8 mouse cellular contexts compared by ENCODE assay signal in the genomic region with DNA sequence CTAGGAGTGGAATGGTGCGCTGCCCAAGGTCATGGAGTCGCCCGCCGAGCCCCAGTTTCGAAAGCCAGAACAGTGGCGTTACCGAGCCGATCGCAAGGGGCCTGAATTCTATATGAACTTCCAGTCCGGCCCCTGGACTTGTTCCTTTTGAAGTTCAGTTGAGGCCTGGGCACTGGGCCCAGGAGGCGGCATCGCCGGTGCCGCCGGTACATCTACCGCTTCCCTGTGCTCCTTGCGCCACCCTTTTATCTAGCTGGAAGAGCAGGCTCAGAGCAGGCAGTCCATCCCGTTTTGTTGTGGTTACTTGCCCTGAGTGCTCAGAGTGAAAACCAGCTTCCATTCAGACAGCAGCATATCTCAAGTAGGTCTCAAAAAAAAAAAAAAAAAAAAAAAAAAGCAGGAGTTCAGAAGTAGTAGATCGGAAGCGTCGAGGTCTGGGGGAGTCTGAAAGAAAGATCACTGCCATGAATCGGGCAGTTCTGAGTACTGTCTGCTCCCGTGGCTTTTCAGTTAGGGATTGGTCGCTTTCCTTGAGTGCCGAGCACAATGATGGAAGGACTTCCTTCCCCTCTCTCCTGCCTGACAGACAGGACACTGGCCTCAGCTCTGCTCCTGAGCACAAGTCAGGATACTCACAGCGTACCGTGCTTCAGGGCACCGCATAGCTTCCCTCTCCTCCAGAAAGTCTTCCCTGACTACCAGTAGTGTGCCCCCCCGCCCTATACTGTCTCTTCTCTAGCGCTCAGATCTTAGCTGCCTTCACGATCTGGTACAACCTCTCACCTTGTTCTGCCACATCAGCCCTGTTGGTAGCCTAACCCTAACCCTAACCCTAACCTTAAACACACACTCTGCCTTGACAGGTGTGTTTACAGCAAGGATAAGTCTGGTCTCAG. TPM values are rescaled to one million over a fixed set of nuclear protein-coding genes. Genes with fewer than 3 reads are reported as not detected.
DNase-seq lines count a peak whose midpoint lies in the region; ATAC-seq and TF ChIP-seq lines count a peak whose summit lies in the region.

No protein-coding gene starts in this region.

- TF ChIP-seq CTCF in kidney, adult 2 months (conservative IDR thresholded peaks at IDR 0.05; ENCODE audit: insufficient read depth, insufficient read length, low read depth, low read length) = 0 out of 2 replicates have a peak, but pooled peaks have one; percentile 11
- no peak for TF ChIP-seq CTCF in lung, embryonic 14.5 days (IDR thresholded peaks at IDR 0.05; ENCODE audit: low read depth)

- peaks cover 4% of the 10 kb centered on the region; the same call in 1 of the 2 replicates for H3K4me1 ChIP-seq in kidney, adult 2 months (ENCODE audit: control insufficient read depth, insufficient read depth, low read length)
- peaks cover 23% of the 10 kb centered on the region for H3K4me1 ChIP-seq in lung, embryonic 14.5 days (ENCODE audit: insufficient read depth)

- no peaks in the 10 kb centered on the region for H3K9me3 ChIP-seq in lung, embryonic 14.5 days (ENCODE audit: low read depth, low read length)

- H3K27ac ChIP-seq in kidney, adult 2 months (ENCODE audit: insufficient read depth, low read depth, low read length) = no peak overlapping the region
- peak overlapping the region; percentile 70 for H3K27ac ChIP-seq in lung, embryonic 14.5 days (ENCODE audit: low read depth)

- DNase-seq in urinary bladder, adult 18-20 months (ENCODE audit: low spot score in 2 of 2) = peak; percentile 20 to 37
- DNase-seq in urinary bladder, postnatal 10 days (ENCODE audit: low spot score) = no peak
- peak; percentile 49 for DNase-seq in cerebellum, adult 9-10 months
- DNase-seq in kidney, adult 2 months = peak; percentile 67
- DNase-seq in lung, embryonic 14.5 days = peak; percentile 57
- peak; percentile 3 for DNase-seq in ovary, postnatal 10 days (ENCODE audit: low spot score)
- no peak for DNase-seq in layer of hippocampus, adult 9-11 months

- no peaks in the 10 kb centered on the region for H3K27me3 ChIP-seq in kidney, adult 2 months (replicated peaks; ENCODE audit: control insufficient read depth, insufficient read depth, low read length)
- H3K27me3 ChIP-seq in lung, embryonic 14.5 days (ENCODE audit: insufficient read depth, low read length) = no peaks in the 10 kb centered on the region

- peak overlapping the region; percentile 75 for H3K9ac ChIP-seq in lung, embryonic 14.5 days

- peak overlapping the region; percentile 96 for H3K4me3 ChIP-seq in kidney, adult 2 months (ENCODE audit: insufficient read depth, low read depth, low read length)
- H3K4me3 ChIP-seq in lung, embryonic 14.5 days (ENCODE audit: low read depth, low read length) = peak overlapping the region; percentile 74

- H3K4me2 ChIP-seq in lung, embryonic 14.5 days = peak overlapping the region; percentile 97

- ATAC-seq in granulocyte monocyte progenitor cell, adult 5-6 weeks (replicated peaks; ENCODE audit: poor library complexity, severe bottlenecking) = peak; percentile 22
- peak; percentile 1; the same call in 1 of the 2 replicates for ATAC-seq in lung, embryonic 14.5 days (ENCODE audit: insufficient read depth)

- TF ChIP-seq POLR2A in kidney, adult 2 months (IDR thresholded peaks at IDR 0.05; ENCODE audit: low read depth, low read length) = no peak

- 14% methylated on average over 31 of the region's 31 CpGs for WGBS in kidney, adult 2 months
- 4% methylated on average over 31 of the region's 31 CpGs for WGBS in lung, embryonic 14.5 days

- no peaks in the 10 kb centered on the region for H3K36me3 ChIP-seq in kidney, adult 2 months (ENCODE audit: control insufficient read depth, insufficient read depth, low read length)
- no peaks in the 10 kb centered on the region for H3K36me3 ChIP-seq in lung, embryonic 14.5 days (ENCODE audit: insufficient read depth)

RNA-seq across cellular contexts. Expression of a gene that starts 0.9 kb away (rescaled TPM):
- 3.9 and 4.8 TPM in 2 replicates for total RNA-seq in granulocyte monocyte progenitor cell, adult 5-6 weeks (2014; fragmentation: Nextera tagmentation)
- 1.4 and 2.8 TPM in 2 replicates for total RNA-seq in granulocyte monocyte progenitor cell, adult 5-6 weeks (2017)
- 16.3 and 17.5 TPM in 2 replicates for polyA plus RNA-seq in kidney, adult 2 months (2012; rRNA removed)
- 29.9 and 31.0 TPM in 2 replicates for polyA plus RNA-seq in lung, embryonic 14.5 days (2014; fragmentation: Nextera tagmentation; extraction: Ambion mirVana)

RNA-seq across cellular contexts. Expression of a gene that starts 24.1 kb away (rescaled TPM):
- 18.5 and 36.9 TPM in 2 replicates for total RNA-seq in granulocyte monocyte progenitor cell, adult 5-6 weeks (2014; fragmentation: Nextera tagmentation)
- total RNA-seq in granulocyte monocyte progenitor cell, adult 5-6 weeks (2017) = 64.5 and 80.8 TPM in 2 replicates
- 0.92 and 1.2 TPM in 2 replicates for polyA plus RNA-seq in kidney, adult 2 months (2012; rRNA removed)
- 161 and 165 TPM in 2 replicates for polyA plus RNA-seq in lung, embryonic 14.5 days (2014; fragmentation: Nextera tagmentation; extraction: Ambion mirVana)

RNA-seq across cellular contexts. Expression of a gene that starts 24.2 kb away (rescaled TPM):
- total RNA-seq in granulocyte monocyte progenitor cell, adult 5-6 weeks (2014; fragmentation: Nextera tagmentation) = 21.5 and 32.6 TPM in 2 replicates
- total RNA-seq in granulocyte monocyte progenitor cell, adult 5-6 weeks (2017) = 33.3 and 38.9 TPM in 2 replicates
- 31.3 and 37.7 TPM in 2 replicates for polyA plus RNA-seq in kidney, adult 2 months (2012; rRNA removed)
- polyA plus RNA-seq in lung, embryonic 14.5 days (2014; fragmentation: Nextera tagmentation; extraction: Ambion mirVana) = 50.2 and 53.9 TPM in 2 replicates

RNA-seq across cellular contexts. Expression of a gene that starts 47.3 kb away (rescaled TPM):
- total RNA-seq in granulocyte monocyte progenitor cell, adult 5-6 weeks (2014; fragmentation: Nextera tagmentation) = 0.41 and 0.64 TPM in 2 replicates
- total RNA-seq in granulocyte monocyte progenitor cell, adult 5-6 weeks (2017) = 0.93 and 1.4 TPM in 2 replicates
- 0.22 and 0.30 TPM in 2 replicates for polyA plus RNA-seq in kidney, adult 2 months (2012; rRNA removed)
- 2.6 and 2.7 TPM in 2 replicates for polyA plus RNA-seq in lung, embryonic 14.5 days (2014; fragmentation: Nextera tagmentation; extraction: Ambion mirVana)

Comparison
In these comparisons a context has a peak if more than half of its experiments do, and no peak if none do; other contexts are left out.
1. DNase-seq: peak in urinary bladder, adult 18-20 months (2 of 2), cerebellum, adult 9-10 months (single experiment), kidney, adult 2 months (single experiment), lung, embryonic 14.5 days (single experiment) and ovary, postnatal 10 days (single experiment); none in urinary bladder, postnatal 10 days (single experiment) and layer of hippocampus, adult 9-11 months (single experiment).
2. RNA of a gene that starts 24.1 kb away (polyA plus RNA-seq): 161 to 165 TPM in lung, embryonic 14.5 days; 0.92 to 1.2 TPM in kidney, adult 2 months; every median in the first group is over 10 times any median in the second.